Mouse (Mus musculus): ENCODE results near the gene Gm49321.

DNA sequence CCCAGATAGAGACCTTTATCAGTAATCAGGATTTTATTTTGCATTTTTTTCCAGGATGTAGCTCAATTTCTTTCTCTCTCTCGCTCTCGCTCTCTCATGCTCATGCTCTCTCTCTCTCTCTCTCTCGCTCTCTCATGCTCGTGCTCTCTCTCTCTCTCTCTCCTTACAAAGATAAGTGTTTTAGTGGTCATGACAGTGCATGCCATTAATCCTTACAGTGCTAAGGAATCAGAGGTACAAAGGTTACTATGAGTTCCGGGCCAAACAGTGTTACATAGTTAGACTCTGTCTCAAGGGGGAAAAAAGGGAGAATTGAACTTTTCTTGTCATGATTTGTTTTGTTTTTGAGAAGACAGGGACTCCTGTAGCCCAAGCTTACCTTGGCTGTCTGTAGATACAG lies 42.2 kb downstream of the Gm49321 start:
- TF ChIP-seq CTCF (IDR thresholded peaks at IDR 0.05; ENCODE audit: low read depth) (no peak), EP300 (IDR thresholded peaks at IDR 0.05; ENCODE audit: low read depth) (no peak)
